Mouse (Mus musculus) large intestine, adult 2 months (tissue): Measurements from ENCODE around the gene Zdhhc22. TPM values are rescaled to one million over a fixed set of nuclear protein-coding genes. Genes with fewer than 3 reads are reported as not detected.

Experiments
- DNase-seq: peaks from one replicate; pipeline ENCODE4 v3.0.0-alpha.2; 2012; ENCODE audit warnings: low read depth, low spot score
- WGBS: fragments of 180-500 bp; shearing (Covaris S2); methylation state at CpG from one replicate; pipeline ENCODE4 v1.1.7; 2018; 5-methylcytosine and 5-hydroxymethylcytosine counted together
- polyA plus RNA-seq: library from polyadenylated mRNA; depleted of rRNA; stranded (reverse); fragments of >200 nt; gene quantifications from 2 replicates; pipeline ENCODE4 v1.2.3, GENCODE M21; 2012; rRNA removed

Gene Zdhhc22
- polyA plus RNA-seq = not detected in 2 replicates

GRCm38 (mm10) chr12:86989890-86990754, at the start of gene Zdhhc22:
Zdhhc22 (minus strand) TSS chr12:86990430.
- WGBS = 4% methylated on average over 65 of the region's 68 CpGs
- DNase-seq = no peak

GRCm38 (mm10) chr12:87036631-87037030, 46.4 kb upstream of the Zdhhc22 start:
- DNase-seq = no peak
- 92% methylated on average over 7 of the region's 7 CpGs for WGBS

- DNase-seq = no peak
- 60% methylated on average over 5 of the region's 5 CpGs for WGBS
These were observed 41.0 kb upstream of the Zdhhc22 start for GRCm38 (mm10) chr12:87031163-87031763.

- 58% methylated on average over 5 of the region's 5 CpGs for WGBS
- no peak for DNase-seq
These were observed 39.2 kb upstream of the Zdhhc22 start for GRCm38 (mm10) chr12:87029251-87029976.

GRCm38 (mm10) chr12:87028068-87028467, 37.8 kb upstream of the Zdhhc22 start:
- WGBS = 67% methylated on average over 2 of the region's 2 CpGs
- no peak for DNase-seq

- WGBS = 59% methylated on average over 5 of the region's 5 CpGs
- DNase-seq = no peak
These were observed 37.2 kb upstream of the Zdhhc22 start for GRCm38 (mm10) chr12:87027391-87027790.

- WGBS = 19% methylated on average over 8 of the region's 8 CpGs
- no peak for DNase-seq
These were observed 36.6 kb upstream of the Zdhhc22 start for GRCm38 (mm10) chr12:87026871-87027240.

GRCm38 (mm10) chr12:87026109-87026870, 36.1 kb upstream of the Zdhhc22 start:
- DNase-seq = no peak
- WGBS = 3% methylated on average over 30 of the region's 30 CpGs

- DNase-seq = no peak
- WGBS = 70% methylated on average over 3 of the region's 3 CpGs
These were observed 33.2 kb upstream of the Zdhhc22 start for GRCm38 (mm10) chr12:87023456-87023855.

- no peak for DNase-seq
- 72% methylated on average over 2 of the region's 2 CpGs for WGBS
These were observed 31.8 kb upstream of the Zdhhc22 start for GRCm38 (mm10) chr12:87022006-87022405.

- 68% methylated on average over 6 of the region's 6 CpGs for WGBS
These were observed 30.8 kb upstream of the Zdhhc22 start, which contains the start of gene Tmem63c for GRCm38 (mm10) chr12:87021040-87021439. Tmem63c (plus strand) TSS chr12:87021340.

GRCm38 (mm10) chr12:87018756-87019155, 28.5 kb upstream of the Zdhhc22 start:
- 91% methylated on average over 2 of the region's 2 CpGs for WGBS
- no peak for DNase-seq

More at GRCm38 (mm10) chr12:87021040-87021439, 30.8 kb upstream of the Zdhhc22 start, which contains the start of gene Tmem63c:
- no peak for DNase-seq

- no peak for DNase-seq
These were observed 26.8 kb upstream of the Zdhhc22 start for GRCm38 (mm10) chr12:87017041-87017440.

GRCm38 (mm10) chr12:87004596-87004995, 14.4 kb upstream of the Zdhhc22 start:
- 81% methylated on average over 4 of the region's 4 CpGs for WGBS
- DNase-seq = no peak

More at GRCm38 (mm10) chr12:87017041-87017440, 26.8 kb upstream of the Zdhhc22 start:
- WGBS = 44% methylated on average over 3 of the region's 3 CpGs

- 42% methylated on average over 3 of the region's 3 CpGs for WGBS
- no peak for DNase-seq
These were observed 13.4 kb upstream of the Zdhhc22 start for GRCm38 (mm10) chr12:87003606-87004005.

GRCm38 (mm10) chr12:87002815-87003214, 12.6 kb upstream of the Zdhhc22 start:
- no peak for DNase-seq
- 74% methylated on average over 7 of the region's 7 CpGs for WGBS

GRCm38 (mm10) chr12:87002209-87002608, 12.0 kb upstream of the Zdhhc22 start:
- no peak for DNase-seq
- 40% methylated on average over 7 of the region's 7 CpGs for WGBS

- 37% methylated on average over 6 of the region's 6 CpGs for WGBS
- no peak for DNase-seq
These were observed 10.6 kb upstream of the Zdhhc22 start for GRCm38 (mm10) chr12:87000840-87001176.

GRCm38 (mm10) chr12:87000151-87000839, 10.1 kb upstream of the Zdhhc22 start:
- DNase-seq = no peak
- 54% methylated on average over 5 of the region's 5 CpGs for WGBS
